Mouse (Mus musculus): ENCODE measurements at regions not wholly inside any gene's neighbourhood (a gene's known extent, or its start where the extent isn't known, plus 50 kb on each side); places are given as distances from the start of the nearest gene placed in this dataset.
"Not testable (repeated sequence)": the region's sequence is repeated elsewhere in the genome, so short reads cannot be mapped to it uniquely, and the experiment has no call there.

DNA sequence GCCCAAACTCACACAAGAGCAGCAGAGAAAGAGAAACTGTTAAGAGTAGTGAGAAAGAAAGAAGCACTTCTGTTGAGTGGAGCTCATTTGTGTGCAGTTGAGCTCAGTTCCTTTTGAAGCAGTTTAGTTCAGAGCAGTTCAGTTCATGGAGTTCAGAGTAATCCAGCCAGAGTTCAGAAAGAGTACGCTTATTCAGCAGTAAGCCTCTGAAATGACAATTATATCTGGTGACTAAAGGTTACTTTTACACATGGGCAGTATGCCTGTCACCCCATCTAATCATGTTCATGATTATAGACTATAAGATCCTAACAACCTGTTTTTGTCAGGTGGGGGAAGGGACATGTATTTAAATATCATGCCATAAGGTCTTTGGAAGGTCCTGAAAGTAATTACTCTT, 333.9 kb upstream of the Klf6 start:
- no peak for DNase-seq (ENCODE audit: low spot score)

DNA sequence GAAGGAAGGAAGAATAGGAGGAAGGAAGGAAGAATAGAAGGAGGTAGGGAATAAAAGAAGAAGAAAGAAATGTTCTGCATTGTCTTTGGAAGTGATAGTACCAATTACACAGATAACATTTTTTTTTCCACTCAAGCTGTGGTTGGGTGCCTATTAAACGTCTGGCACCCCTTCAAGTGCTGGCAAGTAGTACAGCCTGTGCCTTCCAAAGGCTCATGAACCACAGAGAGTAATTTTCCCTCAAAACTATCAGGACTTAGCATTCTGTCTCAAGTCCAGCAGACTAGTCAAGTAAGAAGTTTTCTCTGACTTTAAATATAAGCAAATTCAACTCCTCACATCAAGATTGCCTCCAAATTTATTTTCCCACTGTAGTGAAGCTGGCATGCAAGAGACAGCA, 321.0 kb upstream of the Klf6 start:
- DNase-seq (ENCODE audit: low spot score), result no peak

DNA sequence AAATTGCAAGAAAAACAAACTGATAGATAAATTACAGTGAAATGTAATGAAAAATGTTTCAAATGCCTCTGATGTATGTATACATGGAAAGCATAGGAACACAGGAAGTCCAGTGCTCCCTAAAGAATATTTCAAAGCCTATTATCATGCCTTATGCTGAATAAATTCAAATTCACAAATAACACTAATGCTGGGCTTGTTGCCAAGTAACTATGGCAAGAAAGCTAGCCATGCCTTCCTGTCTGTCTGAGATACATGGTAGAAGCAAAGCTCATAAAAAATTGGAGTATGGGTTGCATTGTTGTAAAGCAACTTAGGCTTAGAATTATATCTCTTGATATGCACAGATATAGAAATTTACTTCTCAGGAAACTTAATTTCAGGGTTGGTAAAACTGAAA, 315.8 kb upstream of the Klf6 start:
- DNase-seq (ENCODE audit: low spot score), result no peak

DNA sequence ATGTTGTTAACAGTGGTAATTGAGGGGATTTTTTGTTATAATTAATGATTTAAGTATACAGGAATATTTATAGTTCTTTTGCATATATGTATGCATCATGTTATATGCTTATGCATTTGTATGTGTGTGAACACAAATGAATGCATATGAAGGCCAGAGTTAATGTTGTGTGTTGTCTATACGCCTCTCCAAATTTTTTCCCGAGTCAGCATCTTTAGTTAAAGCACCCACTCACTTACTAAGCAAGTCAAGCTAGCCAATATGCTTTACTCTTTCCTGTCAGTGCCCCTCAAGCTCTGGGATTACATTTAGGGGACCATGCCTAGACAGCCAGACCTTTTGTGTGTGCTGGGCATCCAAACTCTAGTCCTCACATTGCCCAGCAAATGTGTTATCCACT, 315.3 kb upstream of the Klf6 start:
- DNase-seq (ENCODE audit: low spot score), result no peak

DNA sequence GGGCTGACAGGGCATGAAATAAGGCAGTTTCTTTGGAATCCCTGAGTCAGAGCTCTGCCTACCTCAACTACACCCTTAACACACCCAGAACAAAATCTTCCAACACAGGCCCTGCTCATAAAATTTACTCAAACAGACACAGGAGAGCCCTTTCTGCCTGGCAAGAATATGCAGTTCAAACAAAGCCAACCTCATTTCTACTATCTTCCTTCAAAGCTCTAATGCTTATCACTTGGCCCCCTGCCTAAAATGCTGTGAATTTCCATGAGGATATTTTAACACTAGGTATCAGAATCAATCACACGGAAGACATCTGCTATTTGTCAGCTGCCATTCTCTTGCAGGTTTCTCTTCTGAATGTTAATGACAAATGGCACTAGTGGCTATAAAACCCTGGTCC, 314.3 kb upstream of the Klf6 start:
- DNase-seq (ENCODE audit: low spot score), result peak; percentile 29

DNA sequence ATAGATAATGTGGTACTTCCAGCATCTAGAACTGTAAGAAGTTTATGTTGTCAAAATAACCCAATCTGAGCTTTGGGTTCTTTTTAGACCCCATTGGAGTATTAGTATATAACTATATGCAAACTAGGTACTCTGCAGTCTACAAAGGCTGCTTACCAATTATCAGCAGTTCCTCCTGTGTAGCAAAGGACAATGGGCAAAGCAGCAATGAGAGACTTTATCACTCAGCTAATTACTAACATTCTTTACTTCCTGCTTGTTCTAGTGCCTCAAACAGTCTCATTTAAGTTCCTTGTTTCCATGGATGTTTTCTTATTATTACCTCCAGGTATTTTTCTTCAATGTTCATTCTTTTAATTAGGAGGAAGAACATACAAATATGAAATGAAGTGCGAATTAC, 312.5 kb upstream of the Klf6 start:
- no peak for DNase-seq (ENCODE audit: low spot score)

DNA sequence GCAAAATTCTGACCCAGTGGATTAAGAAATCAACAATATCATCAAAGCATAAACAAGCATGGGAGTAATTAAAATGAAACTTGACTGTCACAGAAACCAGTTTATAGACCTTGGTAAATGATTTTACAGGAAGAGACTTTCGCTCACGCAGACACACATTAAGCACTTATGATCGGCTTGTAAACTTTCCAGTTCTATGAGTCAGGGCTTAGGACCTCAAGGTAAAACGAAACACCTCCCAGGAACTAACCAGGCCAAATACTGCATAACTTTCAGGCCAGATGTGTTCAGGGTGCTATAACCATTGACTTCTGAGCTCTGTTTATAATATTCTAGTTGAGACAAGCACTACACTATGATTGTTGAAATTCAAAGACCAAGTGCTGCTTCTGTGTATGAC, 312.1 kb upstream of the Klf6 start:
- DNase-seq (ENCODE audit: low spot score), result no peak

DNA sequence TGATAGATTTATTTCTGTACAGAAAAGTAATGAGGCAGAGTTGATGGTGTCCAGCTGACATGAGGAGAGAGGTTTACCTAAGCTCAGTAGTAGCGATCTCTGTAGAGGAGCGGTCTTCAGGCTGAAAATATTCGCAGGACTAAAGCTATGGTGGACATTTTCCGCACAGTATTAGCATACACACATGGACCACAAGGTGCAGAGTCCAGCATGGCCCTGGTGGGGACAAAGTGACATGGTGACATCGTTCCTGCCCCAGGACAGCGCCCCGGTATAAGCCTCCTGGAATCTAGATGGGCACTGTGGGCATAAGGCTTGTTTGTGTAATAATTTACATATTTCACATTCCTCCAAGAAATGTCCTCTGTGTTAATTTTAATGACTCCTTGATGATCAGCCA, 311.5 kb upstream of the Klf6 start:
- DNase-seq (ENCODE audit: low spot score), result no peak

DNA sequence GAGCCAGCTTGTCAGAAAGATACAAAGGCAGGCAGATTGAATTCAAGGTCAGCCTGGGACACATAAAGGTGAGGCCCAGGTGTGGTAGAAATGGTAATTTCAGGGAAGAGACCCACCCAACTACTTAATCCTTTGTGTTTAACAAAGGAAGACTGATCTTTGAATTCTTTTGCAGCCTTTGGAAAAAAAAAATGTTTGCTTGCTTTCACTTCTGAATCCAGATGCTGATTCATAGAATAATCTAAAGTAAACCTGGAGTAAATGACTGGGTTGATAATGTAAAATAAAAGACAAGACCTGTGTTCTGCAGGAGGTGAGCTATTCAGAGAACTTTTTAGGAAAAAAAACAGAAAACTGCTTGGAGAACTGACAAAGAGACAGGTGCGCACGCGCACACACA, 310.9 kb upstream of the Klf6 start:
- no peak for DNase-seq (ENCODE audit: low spot score)

DNA sequence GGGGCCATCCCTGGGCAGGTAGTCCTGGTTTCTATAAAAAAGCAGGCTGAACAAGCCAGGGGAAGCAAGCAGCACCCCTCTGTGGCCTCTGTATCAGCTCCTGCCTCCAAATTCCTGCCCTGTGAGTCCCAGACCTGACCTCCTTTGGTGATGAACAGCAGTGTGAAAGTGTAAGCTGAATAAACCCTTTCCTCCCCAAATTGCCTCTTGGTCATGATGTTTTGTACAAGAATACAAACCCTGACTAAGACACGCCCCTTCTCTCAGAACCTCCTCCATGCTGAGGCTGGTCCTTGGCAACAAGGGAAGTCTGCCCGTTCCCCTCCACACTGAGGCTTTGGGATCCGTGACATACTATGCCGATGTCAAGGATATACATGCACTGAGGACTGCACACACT, 310.2 kb upstream of the Klf6 start:
- DNase-seq (ENCODE audit: low spot score), result no peak

DNA sequence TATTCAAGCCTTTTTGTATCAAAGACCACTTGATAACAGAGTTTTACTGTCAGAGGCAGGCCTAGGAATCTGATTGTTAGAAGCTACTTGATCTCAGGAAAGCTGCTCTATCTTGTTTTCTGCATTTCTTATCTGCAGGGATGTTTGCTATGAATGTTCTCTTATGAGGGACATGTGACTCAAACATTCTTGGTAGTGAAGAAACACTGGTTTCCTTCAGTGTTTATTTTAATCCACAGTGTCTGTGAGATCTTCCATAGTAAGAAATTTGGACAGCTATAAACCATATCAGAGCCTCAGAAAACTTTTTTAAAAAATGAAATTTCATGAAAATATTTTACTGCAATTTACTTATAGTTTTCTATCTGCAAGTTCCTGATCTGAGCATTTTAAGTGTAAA, 307.8 kb upstream of the Klf6 start:
- DNase-seq (ENCODE audit: low spot score), result peak; percentile 7

DNA sequence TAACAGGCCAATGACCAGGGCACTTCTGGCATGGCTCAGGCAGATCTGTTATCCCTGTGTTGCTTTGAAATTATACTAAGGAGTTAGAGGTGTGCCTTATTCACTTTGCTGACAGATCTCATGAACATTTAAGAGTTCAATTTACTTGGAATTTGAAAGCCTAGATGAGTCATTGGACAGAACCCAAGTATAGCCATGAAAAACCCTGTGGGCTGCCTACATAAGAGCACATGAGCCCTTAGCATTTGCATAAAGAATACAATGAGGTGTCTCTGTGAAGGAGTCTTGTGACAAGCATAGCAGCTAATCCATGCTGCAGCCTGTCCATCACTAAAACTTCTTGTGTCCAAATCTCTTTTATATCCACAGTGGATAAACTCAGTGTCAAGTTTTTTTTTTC, 303.2 kb upstream of the Klf6 start:
- no peak for DNase-seq (ENCODE audit: low spot score)

DNA sequence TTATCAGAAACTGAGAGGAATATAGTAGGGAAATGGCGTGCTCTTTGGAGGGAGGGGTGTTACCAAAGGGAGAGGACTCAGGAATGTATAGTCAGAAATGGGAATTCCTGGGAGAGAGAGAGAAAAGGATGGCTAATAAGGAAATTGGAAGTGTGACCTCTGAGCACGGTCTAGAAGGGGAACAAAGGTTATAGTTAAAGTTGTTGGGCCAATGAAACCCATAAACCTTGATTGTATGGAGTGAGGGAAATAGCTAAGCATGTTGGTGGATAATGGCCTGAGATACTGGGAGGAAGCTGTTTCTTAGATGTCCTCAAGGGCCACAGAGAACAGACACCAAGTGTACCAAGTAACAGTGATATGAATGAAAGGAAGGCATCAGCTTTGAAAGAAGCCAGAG, 294.8 kb upstream of the Klf6 start:
- DNase-seq (ENCODE audit: low spot score), result no peak

DNA sequence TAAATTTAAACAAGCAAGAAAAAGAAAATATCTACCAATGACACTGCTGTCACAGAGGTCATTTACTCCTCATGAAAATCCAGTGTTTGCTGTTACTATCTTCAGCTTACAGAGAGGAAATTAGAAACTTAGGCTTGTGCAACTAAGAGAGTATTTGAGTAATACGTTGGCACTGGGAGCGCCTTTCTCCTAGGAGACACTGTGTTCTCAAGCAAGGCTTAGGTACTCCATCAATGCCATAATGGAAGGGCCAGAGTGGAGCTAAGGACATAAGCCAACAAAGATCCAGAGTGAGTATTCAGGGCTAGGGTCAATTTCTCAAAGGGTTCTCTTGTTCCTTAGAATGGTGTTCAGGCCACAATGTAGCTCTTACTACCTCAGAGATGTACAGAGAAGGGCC, 294.4 kb upstream of the Klf6 start:
- peak; percentile 16 for DNase-seq (ENCODE audit: low spot score)

DNA sequence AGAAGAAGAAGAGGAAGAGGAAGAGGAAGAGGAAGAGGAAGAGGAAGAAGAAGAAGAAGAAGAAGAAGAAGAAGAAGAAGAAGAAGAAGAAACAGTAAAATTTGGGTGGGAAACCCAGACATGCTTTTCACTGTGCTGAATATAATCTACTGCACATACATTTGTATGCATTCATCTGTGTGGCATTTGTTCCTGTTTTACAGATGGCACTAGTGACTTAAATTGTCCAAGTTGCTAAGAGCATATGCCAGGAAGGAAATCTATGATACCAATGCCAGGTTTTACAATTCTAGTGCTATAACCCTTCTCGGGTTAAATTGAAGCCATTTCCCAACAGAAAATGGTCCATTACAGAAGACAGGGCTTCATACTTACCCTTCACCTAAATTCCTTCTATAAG, 291.7 kb upstream of the Klf6 start:
- no peak for DNase-seq (ENCODE audit: low spot score)

DNA sequence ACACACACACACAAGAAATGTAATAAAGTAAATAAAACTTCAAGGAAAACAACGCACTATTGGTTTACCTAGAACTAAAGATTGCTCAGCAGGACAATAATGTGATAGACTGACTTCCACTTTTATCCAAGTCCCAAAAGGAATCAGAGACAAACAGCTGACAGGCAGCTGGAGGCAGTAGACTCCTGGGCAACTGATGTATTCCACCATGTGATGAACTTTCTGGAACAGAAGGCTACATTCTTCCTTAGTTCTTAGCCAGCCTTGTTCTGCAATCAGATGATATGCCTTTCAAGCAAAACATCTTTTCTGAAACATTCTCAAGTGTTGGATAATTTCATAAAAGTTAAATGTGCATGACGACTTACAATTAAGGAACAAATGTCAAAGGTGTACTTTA, 290.9 kb upstream of the Klf6 start:
- DNase-seq (ENCODE audit: low spot score), result no peak

DNA sequence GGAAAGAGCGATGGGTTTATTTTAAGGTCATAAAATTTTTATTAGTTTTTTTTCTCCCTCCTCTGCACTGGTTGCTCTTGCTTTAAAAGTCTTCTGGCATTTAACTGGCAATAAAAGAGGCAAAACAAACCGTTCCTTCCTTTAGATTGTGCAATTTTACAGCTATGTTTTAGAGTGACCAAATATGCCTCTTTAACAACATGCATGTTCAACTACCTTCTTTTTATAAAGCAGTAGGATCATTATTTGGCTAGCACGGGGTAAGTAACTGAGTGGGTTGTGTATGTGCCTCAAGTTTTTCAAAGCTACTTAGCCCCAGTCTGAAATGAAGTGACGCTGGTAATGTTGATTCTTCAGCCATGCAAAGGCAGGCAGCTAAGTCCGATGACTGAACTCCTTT, 284.7 kb upstream of the Klf6 start:
- no peak for DNase-seq (ENCODE audit: low spot score)

DNA sequence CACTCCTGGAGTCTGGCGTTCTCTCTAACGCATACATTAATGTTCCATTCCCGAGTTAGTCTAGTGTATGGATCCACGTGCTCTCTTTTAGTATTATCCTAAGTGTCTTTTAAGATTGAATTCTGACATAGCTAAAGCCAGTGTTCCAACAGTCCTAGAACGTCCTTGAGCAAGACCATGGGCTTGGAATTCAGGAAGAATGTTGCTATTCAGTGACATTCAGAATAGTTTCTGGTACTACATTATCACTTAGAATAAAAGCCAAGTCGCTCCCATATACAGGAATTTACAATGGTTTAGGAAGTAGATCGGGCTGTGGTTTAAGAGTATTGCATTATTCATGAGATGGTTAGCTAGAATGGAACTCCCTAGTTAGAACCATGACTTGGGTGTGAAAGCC, 277.6 kb upstream of the Klf6 start:
- DNase-seq (ENCODE audit: low spot score), result not testable (repeated sequence)

DNA sequence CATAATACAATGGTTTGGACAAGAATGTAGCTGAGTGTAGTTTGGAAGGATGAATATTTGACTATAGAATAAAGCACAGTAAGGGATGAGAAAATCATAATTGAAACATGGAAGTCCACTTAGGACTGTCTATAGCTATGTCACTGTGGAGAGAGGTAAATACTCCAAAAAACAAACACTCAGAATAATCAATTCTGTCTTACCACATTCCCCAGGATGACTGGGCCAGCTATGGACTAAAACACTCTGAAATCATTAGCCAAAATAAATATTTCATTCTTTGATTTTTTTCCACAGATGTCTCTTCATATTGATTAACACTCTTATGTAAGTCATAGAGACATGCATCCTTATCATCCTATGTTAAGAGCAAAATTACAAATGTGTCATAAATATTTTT, 274.1 kb upstream of the Klf6 start:
- DNase-seq (ENCODE audit: low spot score), result no peak

DNA sequence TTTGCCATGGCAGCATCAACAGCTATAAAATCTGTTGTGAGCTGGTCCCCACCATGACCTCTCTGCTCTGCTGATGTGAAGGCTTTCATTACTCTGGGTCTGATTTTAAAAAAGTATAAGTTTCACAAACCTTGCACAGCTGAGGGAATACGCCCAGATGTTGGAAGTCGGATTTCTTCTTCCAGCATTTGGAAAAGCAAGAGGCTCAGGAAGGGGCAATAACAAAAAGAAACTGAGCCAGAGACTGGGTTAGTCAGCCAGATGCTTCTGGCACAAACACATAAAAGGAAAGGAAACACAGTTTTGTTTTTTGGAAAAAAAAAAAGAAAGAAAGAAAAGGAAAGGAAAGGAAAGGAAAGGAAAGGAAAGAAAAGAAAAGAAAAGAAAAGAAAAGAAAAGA, 270.0 kb upstream of the Klf6 start:
- DNase-seq (ENCODE audit: low spot score), result peak; percentile 38

DNA sequence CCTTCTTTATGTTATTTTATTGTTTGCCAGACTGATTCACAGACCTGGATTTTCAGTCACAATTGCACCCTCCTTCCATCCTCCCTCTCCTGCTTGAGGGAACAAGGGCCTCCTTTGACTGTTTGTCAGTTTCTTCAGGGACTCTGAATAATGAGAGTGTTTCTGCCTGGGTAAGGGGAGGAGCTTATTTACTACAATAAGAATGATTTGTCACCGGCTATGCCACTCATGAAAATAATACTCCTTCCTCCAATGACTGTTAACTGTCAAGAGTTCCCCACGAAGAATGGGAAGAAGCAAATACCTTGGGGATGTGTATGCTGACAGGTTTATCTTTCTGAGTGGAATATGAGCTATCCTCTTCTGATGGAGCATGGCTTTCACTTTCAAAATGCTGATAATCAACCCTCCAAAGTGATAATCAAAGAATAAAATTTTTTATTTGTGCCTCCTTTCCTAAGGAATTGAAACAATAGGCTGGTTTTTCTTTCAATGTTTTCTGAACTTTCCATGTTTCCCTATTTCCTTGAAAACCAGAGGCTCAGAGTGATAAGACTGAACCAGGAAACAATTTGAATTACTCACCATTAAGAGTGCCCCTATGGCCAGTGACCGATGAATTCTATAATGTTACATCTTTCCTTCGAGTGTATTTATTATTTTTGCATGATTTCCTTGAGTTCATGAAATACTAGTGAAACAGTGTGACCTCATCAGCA, 269.3 kb upstream of the Klf6 start:
- peak; percentile 29 for DNase-seq (ENCODE audit: low spot score)

DNA sequence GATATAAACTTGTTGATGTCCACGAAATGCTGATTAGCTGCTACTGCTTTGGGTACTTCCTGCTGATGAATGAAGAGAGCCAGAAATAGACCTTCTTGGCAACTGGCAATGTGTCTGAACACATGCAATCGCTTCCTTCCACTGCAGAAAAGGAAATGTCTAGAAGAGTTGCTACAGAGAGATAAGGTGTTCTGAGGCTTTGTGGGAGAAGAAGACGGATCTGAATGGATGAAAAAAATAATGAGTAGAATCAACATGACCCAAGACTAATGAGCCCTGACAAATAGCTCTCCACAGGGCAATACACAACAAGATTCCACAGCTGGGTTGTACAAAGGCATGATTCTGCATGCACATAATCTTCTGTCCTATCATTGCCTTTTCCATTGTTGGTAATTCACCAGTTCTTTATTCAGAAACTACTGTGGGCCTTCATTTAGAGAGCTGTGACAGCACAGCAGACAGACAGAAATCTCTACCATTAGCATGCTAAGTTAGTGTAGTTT, 268.7 kb upstream of the Klf6 start:
- peak; percentile 88 for DNase-seq (ENCODE audit: low spot score)

DNA sequence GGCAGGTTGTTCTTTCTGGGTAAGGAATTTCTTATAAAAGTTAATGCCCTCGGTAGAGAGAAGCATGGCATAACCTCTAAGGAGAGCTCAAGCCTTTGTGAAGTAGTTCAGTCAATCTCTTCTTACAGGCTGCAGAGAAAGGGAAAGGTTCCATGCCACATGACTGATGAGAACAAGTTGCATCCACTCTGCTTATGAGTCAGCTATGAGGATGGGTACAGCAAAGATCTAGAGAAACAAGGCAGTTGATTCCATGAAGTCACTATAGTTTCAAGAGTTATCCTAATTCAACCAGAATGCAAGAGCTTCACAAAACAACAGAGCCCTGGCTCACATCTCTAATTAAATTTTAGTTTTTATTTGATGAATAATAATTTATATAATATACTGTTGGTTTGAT, 259.6 kb upstream of the Klf6 start:
- DNase-seq (ENCODE audit: low spot score), result no peak

DNA sequence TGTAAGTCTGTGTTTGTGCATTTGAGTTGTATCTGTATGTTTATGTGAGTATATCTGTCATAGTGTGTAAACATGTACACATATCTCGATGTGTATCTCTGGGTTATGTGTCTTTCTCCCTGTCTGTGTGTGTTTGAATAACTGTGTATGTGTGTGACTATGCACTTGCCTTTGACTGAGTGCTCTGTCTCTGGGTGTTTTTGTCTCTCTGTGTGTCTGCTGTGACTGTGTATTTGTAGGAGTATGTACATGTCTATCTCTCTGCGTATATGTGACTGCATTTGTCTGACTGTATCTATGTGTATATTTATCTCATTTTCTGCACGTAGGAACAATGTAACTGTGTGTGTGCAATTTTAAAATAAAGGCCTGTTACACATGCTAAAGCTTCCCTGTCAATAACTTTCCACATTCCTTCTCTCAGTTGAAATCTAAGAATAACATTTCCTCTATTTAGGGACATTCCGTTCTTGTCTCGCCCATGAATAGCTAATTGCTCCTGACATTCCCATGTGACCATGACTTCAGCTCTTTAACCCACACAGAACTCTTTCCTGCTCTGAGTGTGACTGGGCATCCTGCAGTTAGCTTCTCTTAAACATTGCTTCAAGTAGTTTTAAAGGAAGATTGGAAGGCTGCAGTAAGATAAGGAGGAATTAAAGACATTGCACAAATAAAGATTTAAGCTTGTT, 257.2 kb upstream of the Klf6 start:
- DNase-seq (ENCODE audit: low spot score), result peak; percentile 92
